25 mouse cellular contexts compared by ENCODE assay signal in genomic region chr12:11899031-11899430, GRCm38 (mm10).
"Had no signal": no experiment of that assay in that cellular context is flagged by ENCODE, and none has a peak within 500 bp of the region (broad histone marks: within the 10 kb centered on the region; RNA-seq: fewer than 3 reads in every experiment).

No protein-coding gene starts in this region.

- DNase-seq: gastrocnemius, adult 2 months; gastrocnemius, postnatal 10 days; gastrocnemius, postnatal 25 days; heart, adult 18-20 months; heart, postnatal 10 days; heart, postnatal 4 days; kidney, adult 11 months; kidney, adult 2 months; kidney, adult 9 months; kidney, postnatal 14 days; kidney, postnatal 36 days; layer of hippocampus, adult 9-11 months; layer of hippocampus, postnatal 36 days had no signal

- H3K36me3 ChIP-seq: heart, embryonic 10.5 days; heart, embryonic 12.5 days; hindbrain, embryonic 13.5 days; hindbrain, embryonic 15.5 days; intestine, embryonic 15.5 days; kidney, embryonic 15.5 days; limb, embryonic 13.5 days; limb, embryonic 15.5 days; liver, embryonic 12.5 days had no signal

- H3K27me3 ChIP-seq: heart, embryonic 12.5 days; hindbrain, embryonic 13.5 days; hindbrain, embryonic 15.5 days; intestine, embryonic 15.5 days; kidney, embryonic 15.5 days; limb, embryonic 13.5 days; limb, embryonic 15.5 days; liver, embryonic 12.5 days had no signal

- ATAC-seq: inflammation-experienced regulatory T-cells, adult 6 months; intestine, embryonic 15.5 days; liver, embryonic 12.5 days had no signal

- H3K4me2 ChIP-seq: heart, embryonic 12.5 days; hindbrain, embryonic 13.5 days; hindbrain, embryonic 15.5 days; intestine, embryonic 15.5 days; kidney, embryonic 15.5 days; limb, embryonic 13.5 days; limb, embryonic 15.5 days; liver, embryonic 12.5 days had no signal

- H3K27ac ChIP-seq: gastrocnemius, adult 2 months; heart, embryonic 10.5 days; hindbrain, embryonic 13.5 days; hindbrain, embryonic 15.5 days; intestine, embryonic 15.5 days; kidney, embryonic 15.5 days; kidney, postnatal 0 days; limb, embryonic 13.5 days; limb, embryonic 15.5 days; liver, embryonic 12.5 days; liver, embryonic 14.5 days had no signal

- H3K9ac ChIP-seq: heart, embryonic 12.5 days; hindbrain, embryonic 13.5 days; hindbrain, embryonic 15.5 days; intestine, embryonic 15.5 days; kidney, embryonic 15.5 days; limb, embryonic 13.5 days; limb, embryonic 15.5 days; liver, embryonic 12.5 days; liver, embryonic 14.5 days had no signal

- H3K4me1 ChIP-seq: heart, embryonic 10.5 days; heart, embryonic 12.5 days; hindbrain, embryonic 13.5 days; hindbrain, embryonic 15.5 days; intestine, embryonic 15.5 days; kidney, embryonic 15.5 days; limb, embryonic 13.5 days; limb, embryonic 15.5 days; liver, embryonic 12.5 days had no signal

- H3K9me3 ChIP-seq: heart, embryonic 10.5 days; heart, embryonic 12.5 days; hindbrain, embryonic 13.5 days; hindbrain, embryonic 15.5 days; intestine, embryonic 15.5 days; kidney, embryonic 15.5 days; limb, embryonic 13.5 days; limb, embryonic 15.5 days; liver, embryonic 12.5 days had no signal

- H3K4me3 ChIP-seq: gastrocnemius, adult 2 months; heart, embryonic 10.5 days; heart, embryonic 12.5 days; hindbrain, embryonic 13.5 days; hindbrain, embryonic 15.5 days; intestine, embryonic 15.5 days; kidney, embryonic 15.5 days; limb, embryonic 13.5 days; limb, embryonic 15.5 days; liver, embryonic 12.5 days had no signal
